Mouse (Mus musculus): ENCODE data around the gene Nim1k.

DNA sequence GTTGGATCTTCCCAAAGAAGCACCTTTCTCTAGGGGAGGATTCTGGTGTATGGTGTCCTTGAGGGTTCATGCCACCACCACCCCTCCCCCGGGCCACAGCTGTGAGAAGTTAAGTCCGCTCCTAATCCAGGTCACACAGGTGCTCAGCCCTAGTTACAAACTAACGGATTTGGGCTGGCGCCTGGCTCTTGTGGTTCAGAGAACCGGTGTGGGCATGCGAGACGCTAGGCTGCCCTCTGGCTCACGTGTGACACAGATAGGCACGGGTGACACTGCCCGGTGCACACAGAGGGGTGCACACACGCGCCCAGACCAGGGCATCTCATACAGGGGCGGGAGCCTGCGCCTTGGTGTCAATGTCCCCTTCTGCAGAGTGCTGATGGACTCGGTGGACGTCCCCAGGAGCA is 538 bp downstream of the Nim1k start:
- no peak for TF ChIP-seq CTCF (IDR thresholded peaks at IDR 0.05; ENCODE audit: extremely low read depth, insufficient read length, insufficient replicate concordance, low read depth, low read length)
- no peak for TF ChIP-seq POLR2A (IDR thresholded peaks at IDR 0.05; ENCODE audit: low read depth, low read length)

All from small intestine, adult 2 months (tissue).